Mouse (Mus musculus): ENCODE data around the gene Aebp2. TPM values are rescaled to one million over a fixed set of nuclear protein-coding genes. Genes with fewer than 3 reads are reported as not detected.

Aebp2 gene
- polyA plus RNA-seq, 1 experiment from 2014 or later, result 18.7 TPM

DNA sequence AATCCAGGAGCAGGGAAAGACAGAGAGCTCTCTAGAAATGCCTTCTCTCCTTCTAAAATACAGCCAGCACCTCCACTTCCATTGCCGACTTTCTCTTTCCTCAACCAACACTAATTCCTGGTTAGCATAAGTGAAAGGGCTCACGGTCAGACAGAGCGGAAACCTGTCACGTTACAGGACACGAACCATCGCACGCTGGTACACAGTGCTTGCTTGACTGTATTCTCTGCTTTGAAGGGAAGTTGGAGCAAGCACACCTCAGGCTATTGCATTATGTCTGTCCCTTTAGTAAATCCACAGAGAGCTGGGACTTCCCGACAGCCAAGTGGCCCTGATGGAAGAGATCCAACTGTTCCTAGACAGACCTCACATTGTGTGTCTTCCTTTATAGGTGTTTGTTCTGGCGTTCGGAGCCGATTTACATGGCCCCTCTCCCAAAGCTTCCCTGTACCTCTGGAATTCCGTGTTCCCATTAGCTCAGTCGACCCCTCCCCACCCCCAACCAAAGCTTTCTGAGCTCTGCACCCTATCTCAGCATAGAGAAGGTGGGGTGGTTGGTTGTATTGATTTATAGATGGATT, 10.5 kb upstream of the Aebp2 start:
- peak; percentile 53 for ATAC-seq (ENCODE audit: low read depth)
- H3K27ac ChIP-seq (replicated peaks; ENCODE audit: low read depth, low read length), result peak overlapping the region; percentile 78
- H3K36me3 ChIP-seq (ENCODE audit: control insufficient read depth, insufficient read depth, low read length), result no peaks in the 10 kb centered on the region
- no peaks in the 10 kb centered on the region for H3K9me3 ChIP-seq (ENCODE audit: control insufficient read depth, low read length)
- WGBS, result 69% methylated on average over 13 of the region's 13 CpGs
- peaks cover 6% of the 10 kb centered on the region for H3K4me1 ChIP-seq (ENCODE audit: control insufficient read depth, insufficient read depth, low read length)
- H3K27me3 ChIP-seq (replicated peaks; ENCODE audit: control insufficient read depth, insufficient read depth, low read length), result no peaks in the 10 kb centered on the region
- no peak for DNase-seq (ENCODE audit: low spot score)
- H3K9ac ChIP-seq (ENCODE audit: low read depth, low read length), result 0 out of 2 replicates have a peak overlapping the region, but pooled peaks have one; percentile 9
- H3K4me2 ChIP-seq (ENCODE audit: low read depth, low read length), result no peak overlapping the region
- no peak overlapping the region for H3K4me3 ChIP-seq (ENCODE audit: low read depth, low read length)

DNA sequence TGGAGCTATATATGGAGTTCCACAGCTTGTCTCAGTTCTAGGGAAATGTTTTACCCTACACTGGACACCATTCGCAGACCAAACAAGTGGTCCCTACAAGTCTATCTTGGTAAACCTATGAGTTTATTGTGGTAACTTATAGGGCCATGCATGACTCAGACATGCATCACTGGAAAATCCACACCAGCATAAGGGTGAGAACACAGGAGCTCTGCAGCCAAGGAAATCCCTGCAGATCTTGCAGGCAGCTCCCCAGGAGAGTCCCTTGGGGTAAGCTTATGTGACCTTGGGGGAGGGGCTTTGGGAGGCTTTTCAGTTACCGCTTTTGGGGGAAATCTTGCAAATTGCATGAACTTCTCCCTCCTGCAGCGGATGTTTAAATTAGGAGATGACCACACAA, 8.6 kb upstream of the Aebp2 start:
- Histone ChIP-seq H3K4me3 (ENCODE audit: low read depth, low read length) (no peak overlapping the region), H3K9ac (ENCODE audit: low read depth, low read length) (no peak overlapping the region), H3K9me3 (ENCODE audit: control insufficient read depth, low read length) (no peaks in the 10 kb centered on the region), H3K27me3 (replicated peaks; ENCODE audit: control insufficient read depth, insufficient read depth, low read length) (no peaks in the 10 kb centered on the region), H3K4me2 (ENCODE audit: low read depth, low read length) (no peak overlapping the region), H3K36me3 (ENCODE audit: control insufficient read depth, insufficient read depth, low read length) (no peaks in the 10 kb centered on the region), H3K27ac (replicated peaks; ENCODE audit: low read depth, low read length) (no peak overlapping the region), H3K4me1 (ENCODE audit: control insufficient read depth, insufficient read depth, low read length) (peaks cover 6% of the 10 kb centered on the region)
- ATAC-seq (ENCODE audit: low read depth) (no peak), DNase-seq (ENCODE audit: low spot score) (no peak)
- 73% methylated on average over 3 of the region's 3 CpGs for WGBS

DNA sequence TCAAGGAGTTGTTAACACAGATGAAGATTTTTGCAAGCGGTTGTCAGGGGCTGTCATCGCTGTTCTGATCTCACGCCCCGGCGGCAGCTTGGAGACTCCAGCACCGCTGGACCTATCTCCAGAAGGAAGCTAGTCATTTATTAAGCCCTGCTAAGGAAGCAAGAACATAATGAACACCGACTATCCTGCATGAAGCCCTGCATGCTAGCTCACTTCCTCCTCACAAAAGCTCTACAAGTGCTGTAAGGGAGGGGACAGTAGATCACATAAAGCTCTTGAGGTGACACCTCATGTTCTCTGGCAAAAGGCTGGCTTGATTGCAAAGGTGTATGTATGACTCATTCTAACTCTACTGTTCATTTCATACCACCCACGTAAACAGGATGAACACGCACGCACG, 7.8 kb upstream of the Aebp2 start:
- 92% methylated on average over 11 of the region's 11 CpGs for WGBS
- peaks cover 6% of the 10 kb centered on the region for H3K4me1 ChIP-seq (ENCODE audit: control insufficient read depth, insufficient read depth, low read length)
- H3K4me2 ChIP-seq (ENCODE audit: low read depth, low read length), result no peak overlapping the region
- H3K36me3 ChIP-seq (ENCODE audit: control insufficient read depth, insufficient read depth, low read length), result no peaks in the 10 kb centered on the region
- ATAC-seq (ENCODE audit: low read depth) (no peak), DNase-seq (ENCODE audit: low spot score) (no peak)
- no peak overlapping the region for H3K9ac ChIP-seq (ENCODE audit: low read depth, low read length)
- H3K27me3 ChIP-seq (replicated peaks; ENCODE audit: control insufficient read depth, insufficient read depth, low read length), result no peaks in the 10 kb centered on the region
- H3K9me3 ChIP-seq (ENCODE audit: control insufficient read depth, low read length), result no peaks in the 10 kb centered on the region
- H3K27ac ChIP-seq (replicated peaks; ENCODE audit: low read depth, low read length), result no peak overlapping the region
- H3K4me3 ChIP-seq (ENCODE audit: low read depth, low read length), result no peak overlapping the region

- Histone ChIP-seq H3K9ac (ENCODE audit: low read depth, low read length) (no peak overlapping the region), H3K36me3 (ENCODE audit: control insufficient read depth, insufficient read depth, low read length) (no peaks in the 10 kb centered on the region), H3K4me3 (ENCODE audit: low read depth, low read length) (no peak overlapping the region), H3K9me3 (ENCODE audit: control insufficient read depth, low read length) (no peaks in the 10 kb centered on the region), H3K4me1 (ENCODE audit: control insufficient read depth, insufficient read depth, low read length) (peaks cover 11% of the 10 kb centered on the region), H3K27ac (replicated peaks; ENCODE audit: low read depth, low read length) (peak overlapping the region; percentile 42; the same call in 1 of the 2 replicates), H3K4me2 (ENCODE audit: low read depth, low read length) (no peak overlapping the region), H3K27me3 (replicated peaks; ENCODE audit: control insufficient read depth, insufficient read depth, low read length) (no peaks in the 10 kb centered on the region)
- WGBS, result 52% methylated on average over 13 of the region's 13 CpGs
- no peak for ATAC-seq (ENCODE audit: low read depth)
- peak; percentile 55 for DNase-seq (ENCODE audit: low spot score)
Observed at GRCm38 (mm10) chr6:140620531-140621349, 1.7 kb upstream of the Aebp2 start.

- WGBS, result 94% methylated on average over 1 of the region's 1 CpGs
Observed at GRCm38 (mm10) chr6:140621622-140622021, 841 bp upstream of the Aebp2 start.

GRCm38 (mm10) chr6:140623226-140624095, 998 bp downstream of the Aebp2 start:
- Histone ChIP-seq H3K4me1 (ENCODE audit: control insufficient read depth, insufficient read depth, low read length) (peaks cover 30% of the 10 kb centered on the region), H3K9me3 (ENCODE audit: control insufficient read depth, low read length) (no peaks in the 10 kb centered on the region), H3K27me3 (replicated peaks; ENCODE audit: control insufficient read depth, insufficient read depth, low read length) (no peaks in the 10 kb centered on the region), H3K36me3 (ENCODE audit: control insufficient read depth, insufficient read depth, low read length) (no peaks in the 10 kb centered on the region), H3K27ac (replicated peaks; ENCODE audit: low read depth, low read length) (peak overlapping the region; percentile 96), H3K4me2 (ENCODE audit: low read depth, low read length) (peak overlapping the region; percentile 75), H3K9ac (ENCODE audit: low read depth, low read length) (peak overlapping the region; percentile 97), H3K4me3 (ENCODE audit: low read depth, low read length) (peak overlapping the region; percentile 95)
- ATAC-seq (ENCODE audit: low read depth) (peak; percentile 95), DNase-seq (ENCODE audit: low spot score) (peak; percentile 96)
- WGBS, result 0% methylated on average over 38 of the region's 117 CpGs

More at GRCm38 (mm10) chr6:140621622-140622021, 841 bp upstream of the Aebp2 start:
- H3K4me2 ChIP-seq (ENCODE audit: low read depth, low read length), result no peak overlapping the region
- H3K4me3 ChIP-seq (ENCODE audit: low read depth, low read length), result no peak overlapping the region
- H3K27me3 ChIP-seq (replicated peaks; ENCODE audit: control insufficient read depth, insufficient read depth, low read length), result no peaks in the 10 kb centered on the region
- peaks cover 20% of the 10 kb centered on the region for H3K4me1 ChIP-seq (ENCODE audit: control insufficient read depth, insufficient read depth, low read length)
- ATAC-seq (ENCODE audit: low read depth) (no peak), DNase-seq (ENCODE audit: low spot score) (no peak)
- H3K36me3 ChIP-seq (ENCODE audit: control insufficient read depth, insufficient read depth, low read length), result no peaks in the 10 kb centered on the region
- H3K9ac ChIP-seq (ENCODE audit: low read depth, low read length), result no peak overlapping the region
- no peaks in the 10 kb centered on the region for H3K9me3 ChIP-seq (ENCODE audit: control insufficient read depth, low read length)
- no peak overlapping the region for H3K27ac ChIP-seq (replicated peaks; ENCODE audit: low read depth, low read length)

- Histone ChIP-seq H3K36me3 (ENCODE audit: control insufficient read depth, insufficient read depth, low read length) (no peaks in the 10 kb centered on the region), H3K4me1 (ENCODE audit: control insufficient read depth, insufficient read depth, low read length) (peaks cover 30% of the 10 kb centered on the region), H3K4me2 (ENCODE audit: low read depth, low read length) (peak overlapping the region; percentile 75), H3K27ac (replicated peaks; ENCODE audit: low read depth, low read length) (peak overlapping the region; percentile 96), H3K27me3 (replicated peaks; ENCODE audit: control insufficient read depth, insufficient read depth, low read length) (no peaks in the 10 kb centered on the region), H3K9me3 (ENCODE audit: control insufficient read depth, low read length) (no peaks in the 10 kb centered on the region), H3K9ac (ENCODE audit: low read depth, low read length) (peak overlapping the region; percentile 97), H3K4me3 (ENCODE audit: low read depth, low read length) (peak overlapping the region; percentile 95)
- ATAC-seq (ENCODE audit: low read depth) (peak; percentile 7), DNase-seq (ENCODE audit: low spot score) (peak; percentile 71)
- WGBS, result under 1% methylated on average over 36 of the region's 80 CpGs
Observed at GRCm38 (mm10) chr6:140624096-140625051, 1.9 kb downstream of the Aebp2 start.

Data from embryonic facial prominence, embryonic 14.5 days (tissue).